Comparison of ENCODE assay signal across 21 mouse cellular contexts in genomic region chr15:102146089-102146488, GRCm38 (mm10). TPM values are rescaled to one million over a fixed set of nuclear protein-coding genes. Genes with fewer than 3 reads are reported as not detected.
DNase-seq lines count a peak whose midpoint lies in the region; TF ChIP-seq lines count a peak whose summit lies in the region.
"Had no signal": no experiment of that assay in that cellular context is flagged by ENCODE, and none has a peak within 500 bp of the region (broad histone marks: within the 10 kb centered on the region; RNA-seq: fewer than 3 reads in every experiment).

No protein-coding gene starts in this region.

- no peaks in the 10 kb centered on the region for H3K9me3 ChIP-seq in ES-E14 (ENCODE audit: control insufficient read depth, insufficient read depth, low read depth, low read length)
- no peaks in the 10 kb centered on the region for H3K9me3 ChIP-seq in midbrain, embryonic 10.5 days (replicated peaks)
- H3K9me3 ChIP-seq: G1E; heart, embryonic 10.5 days; heart, embryonic 13.5 days had no signal

- no peak for TF ChIP-seq POLR2A in cortical plate, adult 2 months (IDR thresholded peaks at IDR 0.05; ENCODE audit: extremely low read depth, insufficient read depth, low read length)
- TF ChIP-seq POLR2A in olfactory bulb, adult 2 months (IDR thresholded peaks at IDR 0.05; ENCODE audit: insufficient read depth, low read depth, low read length), result no peak

- H3K79me3 ChIP-seq in C2C12 (ENCODE audit: low read depth), result no peaks in the 10 kb centered on the region

- no peaks in the 10 kb centered on the region for H3K27me3 ChIP-seq in C2C12 (ENCODE audit: control insufficient read depth, insufficient read depth, insufficient read length)
- peaks cover 44% of the 10 kb centered on the region for H3K27me3 ChIP-seq in midbrain, embryonic 10.5 days (ENCODE audit: low read depth, poor library complexity, severe bottlenecking)

- no peak overlapping the region for H3K9ac ChIP-seq in ES-E14 (ENCODE audit: insufficient read depth, low read depth, low read length, poor library complexity, severe bottlenecking)
- H3K9ac ChIP-seq: forebrain, postnatal 0 days; heart, embryonic 13.5 days; hindbrain, embryonic 14.5 days had no signal

- peaks cover 0 to 5% of the 10 kb centered on the region in 2 experiments; a peak in 1 of 4 replicates for H3K4me1 ChIP-seq in ES-E14 (ENCODE audit: control insufficient read depth in 2 of 2, insufficient read depth in 2 of 2, low read length in 2 of 2, poor library complexity in 1 of 2)
- H3K4me1 ChIP-seq in cortical plate, adult 2 months (ENCODE audit: control insufficient read depth, insufficient read depth, low read length), result peaks cover 3% of the 10 kb centered on the region; the same call in 1 of the 2 replicates
- peaks cover 20% of the 10 kb centered on the region; the same call in 1 of the 2 replicates for H3K4me1 ChIP-seq in olfactory bulb, adult 2 months (ENCODE audit: control insufficient read depth, insufficient read depth, low read length)
- H3K4me1 ChIP-seq in midbrain, embryonic 10.5 days, result peaks cover 24% of the 10 kb centered on the region

- 87% methylated on average over 5 of the region's 5 CpGs for WGBS in olfactory bulb, adult 2 months
- 89% methylated on average over 5 of the region's 5 CpGs for WGBS in midbrain, embryonic 10.5 days

- H3ac ChIP-seq in C2C12 (ENCODE audit: control insufficient read depth, insufficient read length, low read depth), result peak overlapping the region; percentile 1

- H3K79me2 ChIP-seq in C2C12 (ENCODE audit: control insufficient read depth, insufficient read depth), result peaks cover 39% of the 10 kb centered on the region

- in situ Hi-C loops in ES-E14 (cut with MboI; ENCODE audit: low sequenced_read_pairs in 2 of 2, unreplicated experiment in 2 of 2), result no loop called here

- DNase-seq in ES-E14 (ENCODE audit: low read depth, low spot score), result no peak
- no peak for DNase-seq in midbrain, embryonic 10.5 days (ENCODE audit: low spot score)
- no peak for DNase-seq in adrenal gland, postnatal 36 days
- DNase-seq: cerebellum, adult 11 months; cerebellum, postnatal 10 days; cerebellum, postnatal 36 days; forebrain, postnatal 0 days had no signal

- no peak overlapping the region for H3K27ac ChIP-seq in ES-E14 (ENCODE audit: insufficient read depth, low read depth, low read length, poor library complexity, severe bottlenecking)
- no peak overlapping the region for H3K27ac ChIP-seq in cortical plate, adult 2 months (ENCODE audit: insufficient read depth, low read length)
- peak overlapping the region; percentile 52; the same call in 1 of the 2 replicates for H3K27ac ChIP-seq in olfactory bulb, adult 2 months (ENCODE audit: insufficient read depth, low read depth, low read length)
- H3K27ac ChIP-seq in midbrain, embryonic 10.5 days (replicated peaks), result no peak overlapping the region
- H3K27ac ChIP-seq: heart, adult 2 months; heart, embryonic 10.5 days; heart, embryonic 13.5 days; hindbrain, embryonic 14.5 days; hindbrain, postnatal 0 days had no signal

- H3K36me3 ChIP-seq in C2C12 (ENCODE audit: control insufficient read depth, insufficient read depth) (peaks cover 17% of the 10 kb centered on the region), ES-E14 (ENCODE audit: control insufficient read depth, insufficient read depth, low read length, poor library complexity, severe bottlenecking) (no peaks in the 10 kb centered on the region)
- H3K36me3 ChIP-seq in midbrain, embryonic 10.5 days, result no peaks in the 10 kb centered on the region
- H3K36me3 ChIP-seq: G1E; heart, embryonic 10.5 days; heart, embryonic 13.5 days had no signal

- H3K4me3 ChIP-seq in C2C12 (ENCODE audit: insufficient read depth, poor library complexity, severe bottlenecking) (no peak overlapping the region), ES-E14 (ENCODE audit: insufficient read depth in 1 of 2, low read depth in 1 of 2, low read length in 2 of 2, poor library complexity in 1 of 2, severe bottlenecking in 1 of 2) (no peak overlapping the region)
- peak overlapping the region; percentile 47 for H3K4me3 ChIP-seq in cortical plate, adult 2 months (ENCODE audit: insufficient read depth, low read length)
- no peak overlapping the region for H3K4me3 ChIP-seq in olfactory bulb, adult 2 months (ENCODE audit: insufficient read depth, low read depth, low read length)
- no peak overlapping the region for H3K4me3 ChIP-seq in midbrain, embryonic 10.5 days
- H3K4me3 ChIP-seq: heart, adult 2 months; heart, embryonic 10.5 days; heart, embryonic 13.5 days had no signal

- TF ChIP-seq CTCF in C2C12 (IDR thresholded peaks at IDR 0.05; ENCODE audit: control insufficient read depth, insufficient read depth, insufficient read length), result no peak
- TF ChIP-seq CTCF in cortical plate, adult 2 months (IDR thresholded peaks at IDR 0.05; ENCODE audit: extremely low read depth, insufficient read depth, low read length), result no peak
- no peak for TF ChIP-seq CTCF in olfactory bulb, adult 2 months (IDR thresholded peaks at IDR 0.05; ENCODE audit: insufficient read depth, low read depth, low read length)

TF ChIP-seq in C2C12, 6 proteins besides CTCF, POLR2A, EP300 and RAD21:
- no peak for TF ChIP-seq USF1 (IDR thresholded peaks at IDR 0.05; ENCODE audit: low read depth)
- TF ChIP-seq CEBPB (IDR thresholded peaks at IDR 0.05; ENCODE audit: low read depth), result peak; percentile 49
- TF ChIP-seq MYOG (IDR thresholded peaks at IDR 0.05; ENCODE audit: control insufficient read depth, extremely low read depth, insufficient read length), result no peak
TF ChIP-seq in C2C12: peak in this region for 1.

TF ChIP-seq in ES-E14, 5 proteins besides CTCF, POLR2A, EP300 and RAD21:
- TF ChIP-seq HCFC1 (IDR thresholded peaks at IDR 0.05; ENCODE audit: borderline replicate concordance, insufficient read depth, low read length) (no peak), ZNF384 (IDR thresholded peaks at IDR 0.05; ENCODE audit: low read depth, low read length) (peak; percentile 20; the same call in 1 of the 2 replicates), CHD2 (IDR thresholded peaks at IDR 0.05; ENCODE audit: low read depth, low read length) (no peak)
TF ChIP-seq in ES-E14: peak in this region for 1.

RNA-seq across cellular contexts. Expression of gene Igfbp6, which starts 1.9 kb away (rescaled TPM):
- polyA plus RNA-seq in C2C12 (2012; fragmentation: generic; extraction: Trizol), result 297 TPM
- 4.2 and 7.5 TPM in 2 replicates for total RNA-seq in ES-E14 (2012; rRNA removed)
- 69.5 and 71.7 TPM in 2 replicates for polyA plus RNA-seq in cortical plate, adult 2 months (2012; rRNA removed)
- not detected in 2 replicates for polyA plus RNA-seq in olfactory bulb, adult 2 months (2012; ENCODE audit: insufficient read depth, insufficient read length, low replicate concordance, missing spikeins)
- 0.32 and 0.38 TPM in 2 replicates for polyA plus RNA-seq in midbrain, embryonic 10.5 days (2016; fragmentation: Nextera tagmentation; extraction: Ambion mirVana)
- 10 to 100 TPM; 43.4 to 51.3 TPM for total RNA-seq in adrenal gland, postnatal 36 days (2021)
- total RNA-seq: granulocyte monocyte progenitor cell, adult 5-6 weeks had no signal
- polyA plus RNA-seq: embryonic facial prominence, embryonic 11.5 days; forebrain, embryonic 11.5 days had no signal

RNA-seq across cellular contexts. Expression of gene Soat2, which starts 4.2 kb away (rescaled TPM):
- polyA plus RNA-seq in C2C12 (2012; fragmentation: generic; extraction: Trizol), result 0.06 TPM
- total RNA-seq in ES-E14 (2012; rRNA removed), result 5.3 and 9.5 TPM in 2 replicates
- 0.17 and 0.28 TPM in 2 replicates for polyA plus RNA-seq in cortical plate, adult 2 months (2012; rRNA removed)
- polyA plus RNA-seq in olfactory bulb, adult 2 months (2012; ENCODE audit: insufficient read depth, insufficient read length, low replicate concordance, missing spikeins), result not detected in 2 replicates
- polyA plus RNA-seq in midbrain, embryonic 10.5 days (2016; fragmentation: Nextera tagmentation; extraction: Ambion mirVana), result 0.14 and 0.20 TPM in 2 replicates
- total RNA-seq in adrenal gland, postnatal 36 days (2021), result under 1 TPM; 0.40 to 0.49 TPM
- polyA plus RNA-seq: cerebellum, adult 2 months; embryonic facial prominence, embryonic 11.5 days; forebrain, embryonic 11.5 days; forebrain, embryonic 14.5 days; hindbrain, embryonic 14.5 days had no signal

RNA-seq across cellular contexts. Expression of gene Spryd3, which starts 10.1 kb away (rescaled TPM):
- 47.1 TPM for polyA plus RNA-seq in C2C12 (2012; fragmentation: generic; extraction: Trizol)
- 22.7 and 34.8 TPM in 2 replicates for total RNA-seq in ES-E14 (2012; rRNA removed)
- polyA plus RNA-seq in cortical plate, adult 2 months (2012; rRNA removed), result 152 and 156 TPM in 2 replicates
- polyA plus RNA-seq in olfactory bulb, adult 2 months (2012; ENCODE audit: insufficient read depth, insufficient read length, low replicate concordance, missing spikeins), result not detected in 2 replicates
- 13.7 and 15.5 TPM in 2 replicates for polyA plus RNA-seq in midbrain, embryonic 10.5 days (2016; fragmentation: Nextera tagmentation; extraction: Ambion mirVana)
- total RNA-seq in adrenal gland, postnatal 36 days (2021), result 10 to 100 TPM; 34.4 to 42.4 TPM

RNA-seq across cellular contexts. Expression of gene Tns2, which starts 45.9 kb away (rescaled TPM):
- polyA plus RNA-seq in C2C12 (2012; fragmentation: generic; extraction: Trizol), result 67.8 TPM
- 4.5 and 4.9 TPM in 2 replicates for total RNA-seq in ES-E14 (2012; rRNA removed)
- polyA plus RNA-seq in cortical plate, adult 2 months (2012; rRNA removed), result 19.4 and 20.5 TPM in 2 replicates
- not detected in 2 replicates for polyA plus RNA-seq in olfactory bulb, adult 2 months (2012; ENCODE audit: insufficient read depth, insufficient read length, low replicate concordance, missing spikeins)
- 8.9 and 9.4 TPM in 2 replicates for polyA plus RNA-seq in midbrain, embryonic 10.5 days (2016; fragmentation: Nextera tagmentation; extraction: Ambion mirVana)
- total RNA-seq in adrenal gland, postnatal 36 days (2021), result 10 to 100 TPM; 68.4 to 87.6 TPM
- total RNA-seq: granulocyte monocyte progenitor cell, adult 5-6 weeks had no signal

RNA-seq across cellular contexts. Expression of gene Zfp740, which starts 57.0 kb away (rescaled TPM):
- 45.8 TPM for polyA plus RNA-seq in C2C12 (2012; fragmentation: generic; extraction: Trizol)
- total RNA-seq in ES-E14 (2012; rRNA removed), result 97.3 and 98.5 TPM in 2 replicates
- polyA plus RNA-seq in cortical plate, adult 2 months (2012; rRNA removed), result 51.3 and 57.6 TPM in 2 replicates
- polyA plus RNA-seq in olfactory bulb, adult 2 months (2012; ENCODE audit: insufficient read depth, insufficient read length, low replicate concordance, missing spikeins), result 123 TPM in 1 of 2 replicates, not detected in the other
- 63.0 and 72.4 TPM in 2 replicates for polyA plus RNA-seq in midbrain, embryonic 10.5 days (2016; fragmentation: Nextera tagmentation; extraction: Ambion mirVana)
- total RNA-seq in adrenal gland, postnatal 36 days (2021), result 10 to 100 TPM; 52.6 to 66.7 TPM

Comparison
In these comparisons a context has a peak if more than half of its experiments do, and no peak if none do; other contexts are left out.
1. RNA of gene Igfbp6, which starts 1.9 kb away (polyA plus RNA-seq): 297 TPM in C2C12 (single experiment) and 69.5 to 71.7 TPM in cortical plate, adult 2 months; 0.32 to 0.38 TPM in midbrain, embryonic 10.5 days and not detected in olfactory bulb, adult 2 months; every median in the first group is over 10 times any median in the second.